Mouse (Mus musculus) heart, postnatal 36 days (tissue): ENCODE measurements around the gene Adamtsl3. TPM values are rescaled to one million over a fixed set of nuclear protein-coding genes. Genes with fewer than 3 reads are reported as not detected.
A peak's percentile ranks its signal among the peaks of the same experiment; 100 is the strongest.
"Not testable (repeated sequence)": the region's sequence is repeated elsewhere in the genome, so short reads cannot be mapped to it uniquely, and the experiment has no call there.

Source experiments
- DNase-seq, 2 experiments: peaks; one replicate each; pipeline ENCODE4 v3.0.0; 2021 to 2022
- intact Hi-C: fragments of 180-260 bp; cut with DNase I; formaldehyde crosslinking; loops from one replicate; pipeline ENCODE4 v1.15.1; 2025
- total RNA-seq, 2 experiments: library from RNA; stranded (reverse); gene quantifications; 2 replicates each; pipeline ENCODE4 v1.2.3; 2021

Adamtsl3 gene
- total RNA-seq, 2 experiments from 2014 or later: 5.5 to 6.5 TPM

- intact Hi-C loops: no loop called here
These were observed 81.2 kb downstream of the Adamtsl3 start for GRCm38 (mm10) chr7:82416653-82417052.

GRCm38 (mm10) chr7:82417053-82417452 is 81.6 kb downstream of the Adamtsl3 start:
- no peak for DNase-seq

More at GRCm38 (mm10) chr7:82416653-82417052, 81.2 kb downstream of the Adamtsl3 start:
- no peak for DNase-seq

GRCm38 (mm10) chr7:82420329-82421052 is 85.0 kb downstream of the Adamtsl3 start:
- intact Hi-C loops, DNase-seq: not testable (repeated sequence)

More at GRCm38 (mm10) chr7:82417053-82417452, 81.6 kb downstream of the Adamtsl3 start:
- intact Hi-C loops: no loop called here

GRCm38 (mm10) chr7:82422561-82422960 is 87.1 kb downstream of the Adamtsl3 start:
- intact Hi-C loops: no loop called here
- peak in 1 of 2 experiments; percentile 38 for DNase-seq

- intact Hi-C loops: no loop called here
- DNase-seq: no peak
These were observed 88.1 kb downstream of the Adamtsl3 start for GRCm38 (mm10) chr7:82423602-82424001.

GRCm38 (mm10) chr7:82424281-82424680 is 88.8 kb downstream of the Adamtsl3 start:
- no peak for DNase-seq
- intact Hi-C loops: no loop called here

- no peak for DNase-seq
These were observed 89.9 kb downstream of the Adamtsl3 start for GRCm38 (mm10) chr7:82425374-82425773.

GRCm38 (mm10) chr7:82429447-82429846 is 94.0 kb downstream of the Adamtsl3 start:
- DNase-seq: no peak
- intact Hi-C loops: no loop called here

More at GRCm38 (mm10) chr7:82425374-82425773, 89.9 kb downstream of the Adamtsl3 start:
- intact Hi-C loops: no loop called here

- DNase-seq: no peak
- intact Hi-C loops: no loop called here
These were observed 96.1 kb downstream of the Adamtsl3 start for GRCm38 (mm10) chr7:82431572-82431971.

- intact Hi-C loops: no loop called here
- no peak for DNase-seq
These were observed 97.7 kb downstream of the Adamtsl3 start for GRCm38 (mm10) chr7:82433226-82433625.

GRCm38 (mm10) chr7:82458376-82458775 is 122.9 kb downstream of the Adamtsl3 start:
- intact Hi-C loops: no loop called here
- no peak for DNase-seq

GRCm38 (mm10) chr7:82462921-82463523 is 127.5 kb downstream of the Adamtsl3 start:
- intact Hi-C loops: no loop called here
- DNase-seq: no peak

- no peak for DNase-seq
- intact Hi-C loops: no loop called here
These were observed 128.9 kb downstream of the Adamtsl3 start for GRCm38 (mm10) chr7:82464364-82464763.

- no peak for DNase-seq
- intact Hi-C loops: no loop called here
These were observed 129.9 kb downstream of the Adamtsl3 start for GRCm38 (mm10) chr7:82465437-82465836.

- intact Hi-C loops: no loop called here
- DNase-seq: no peak
These were observed 141.1 kb downstream of the Adamtsl3 start for GRCm38 (mm10) chr7:82476441-82477221.

GRCm38 (mm10) chr7:82478461-82478860 is 143.0 kb downstream of the Adamtsl3 start:
- intact Hi-C loops: no loop called here
- no peak for DNase-seq

- intact Hi-C loops: no loop called here
These were observed 143.6 kb downstream of the Adamtsl3 start for GRCm38 (mm10) chr7:82478861-82479755.

GRCm38 (mm10) chr7:82483426-82483825 is 147.9 kb downstream of the Adamtsl3 start:
- peak; percentile 26 to 35 for DNase-seq
- intact Hi-C loops: no loop called here

More at GRCm38 (mm10) chr7:82478861-82479755, 143.6 kb downstream of the Adamtsl3 start:
- peak; percentile 40 to 49 for DNase-seq

GRCm38 (mm10) chr7:82484834-82485233 is 149.3 kb downstream of the Adamtsl3 start:
- intact Hi-C loops: no loop called here
- DNase-seq: no peak

GRCm38 (mm10) chr7:82485344-82485954 is 150.0 kb downstream of the Adamtsl3 start:
- intact Hi-C loops: no loop called here
- no peak for DNase-seq
